Mouse (Mus musculus) liver, embryonic 14.5 days (tissue): ENCODE measurements at regions not wholly inside any gene's neighbourhood (a gene's known extent, or its start where the extent isn't known, plus 50 kb on each side); places are given as distances from the start of the nearest gene placed in this dataset.

Experiments
- CTCF ChIP-seq: IDR thresholded peaks from 2 replicates; pipeline ENCODE4 v1.5.1; 2016; ENCODE audit warnings: antibody characterized with exemption, low read depth, control low read depth
- EP300 ChIP-seq: IDR thresholded peaks from 2 replicates; pipeline ENCODE4 v1.6.1; 2016; ENCODE audit warnings: antibody characterized with exemption, low read depth

DNA sequence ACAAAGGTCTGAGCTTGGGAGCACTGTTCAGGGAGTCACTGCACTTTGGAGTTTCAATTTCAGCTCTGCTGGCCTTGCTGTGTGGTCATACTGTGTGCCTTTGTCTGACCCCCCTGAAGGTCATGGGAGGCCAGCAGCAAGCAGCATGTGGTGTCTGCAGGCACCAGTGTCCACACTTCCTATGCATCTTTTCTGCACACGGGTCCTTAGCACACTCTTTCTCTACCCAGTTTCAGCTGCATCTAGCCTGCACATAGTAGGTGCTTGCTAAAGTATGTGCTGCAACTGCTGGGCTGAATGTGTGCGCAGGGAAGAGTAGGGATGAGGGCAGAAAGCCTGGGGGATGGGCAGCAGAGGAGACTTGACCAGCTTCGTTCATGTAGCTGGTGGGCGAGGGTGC, 56.7 kb upstream of the Tmem189 start:
- no peak for TF ChIP-seq CTCF
- no peak for TF ChIP-seq EP300
